Mouse (Mus musculus) ZHBTc4 (cell line): ENCODE data around the gene Gramd1c.

Experiments used
- DNase-seq: peaks from one replicate; pipeline ENCODE4 v3.0.0-alpha.2; 2011; ENCODE audit warnings: low read depth, low spot score

The Gramd1c gene

DNA sequence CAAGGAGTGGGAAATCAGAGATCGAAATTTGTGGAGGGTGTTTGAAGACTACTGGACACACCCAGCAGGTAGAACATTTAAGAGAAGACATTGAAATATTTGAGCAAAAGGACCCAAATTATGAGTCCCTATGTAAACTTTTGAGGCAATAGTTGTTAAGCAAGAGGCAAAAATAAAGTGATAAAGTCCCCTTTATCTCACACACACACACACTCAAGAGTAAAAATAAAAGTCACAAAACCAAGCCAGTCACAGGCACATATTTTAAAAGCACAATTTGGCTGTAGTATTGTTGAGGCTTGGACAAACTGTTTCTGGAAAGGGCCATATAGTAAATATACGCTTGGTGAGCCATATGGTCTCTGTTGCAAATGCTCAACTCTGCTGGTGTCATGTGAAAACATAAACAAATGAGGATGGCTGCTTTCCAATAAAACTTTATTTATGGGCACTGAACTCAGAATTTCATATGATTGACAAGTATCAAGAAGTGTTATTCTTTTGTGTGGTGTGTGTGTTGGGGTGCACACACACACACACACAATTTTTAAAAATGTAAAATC lies 44.1 kb downstream of the Gramd1c start:
- no peak for DNase-seq

DNA sequence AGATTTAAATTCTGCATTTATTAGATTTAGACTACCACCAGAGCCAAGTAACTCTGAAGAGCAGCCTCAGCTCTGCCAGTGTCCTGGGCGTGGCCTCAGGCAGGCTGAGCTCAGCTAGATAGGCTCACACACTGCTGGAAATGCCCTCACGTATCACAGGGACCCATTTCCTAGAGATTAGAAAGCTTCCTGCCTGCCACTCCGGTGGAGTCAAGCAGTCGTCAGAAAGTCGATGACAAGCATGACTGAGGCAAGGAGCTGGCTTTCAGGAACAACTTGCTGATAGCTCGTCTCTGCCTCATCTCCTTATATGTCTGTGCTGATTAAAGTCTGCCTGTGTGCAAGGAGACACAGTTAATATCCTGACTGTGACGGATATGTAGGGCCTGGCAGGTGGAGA lies 44.8 kb downstream of the Gramd1c start:
- no peak for DNase-seq

DNA sequence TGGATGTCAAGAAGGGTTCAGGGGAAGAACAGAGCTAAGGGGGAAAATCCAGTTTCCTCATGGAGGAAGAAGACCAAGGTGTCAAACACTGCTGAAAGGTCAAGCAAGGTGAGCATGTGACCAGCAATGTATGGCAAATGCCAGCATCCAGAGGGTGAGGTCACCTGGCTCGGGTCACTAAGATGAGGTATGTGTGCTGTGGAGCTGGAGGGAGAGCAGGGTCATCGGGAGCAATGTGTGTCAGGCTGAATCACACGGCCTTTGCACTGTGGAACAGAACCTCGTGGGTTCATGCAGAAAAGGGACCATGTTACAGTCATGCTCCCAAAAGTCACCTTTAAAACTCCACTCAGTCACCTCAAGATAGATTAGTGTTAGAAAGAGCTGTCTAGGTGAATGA lies 45.4 kb downstream of the Gramd1c start:
- DNase-seq = no peak

DNA sequence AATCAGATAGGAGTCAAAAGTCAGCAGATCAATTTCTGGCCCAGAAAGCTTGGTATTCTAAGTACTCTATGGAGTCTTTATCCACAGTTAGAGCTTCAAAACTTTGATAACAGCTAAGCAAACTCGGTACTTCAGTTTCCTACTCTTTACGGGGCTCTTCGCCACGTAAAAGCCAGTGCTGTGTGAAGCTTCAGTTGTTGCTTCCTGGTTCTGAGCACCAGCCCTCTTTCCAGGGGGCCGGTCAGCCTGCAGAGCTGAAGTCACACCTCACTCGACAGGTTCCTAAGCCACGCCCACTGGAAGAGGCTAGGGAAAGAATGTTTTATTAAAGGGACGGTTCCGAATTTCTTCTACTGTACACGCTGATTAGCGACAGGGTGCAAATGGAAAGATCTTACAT lies 47.0 kb downstream of the Gramd1c start:
- DNase-seq = peak; percentile 67

DNA sequence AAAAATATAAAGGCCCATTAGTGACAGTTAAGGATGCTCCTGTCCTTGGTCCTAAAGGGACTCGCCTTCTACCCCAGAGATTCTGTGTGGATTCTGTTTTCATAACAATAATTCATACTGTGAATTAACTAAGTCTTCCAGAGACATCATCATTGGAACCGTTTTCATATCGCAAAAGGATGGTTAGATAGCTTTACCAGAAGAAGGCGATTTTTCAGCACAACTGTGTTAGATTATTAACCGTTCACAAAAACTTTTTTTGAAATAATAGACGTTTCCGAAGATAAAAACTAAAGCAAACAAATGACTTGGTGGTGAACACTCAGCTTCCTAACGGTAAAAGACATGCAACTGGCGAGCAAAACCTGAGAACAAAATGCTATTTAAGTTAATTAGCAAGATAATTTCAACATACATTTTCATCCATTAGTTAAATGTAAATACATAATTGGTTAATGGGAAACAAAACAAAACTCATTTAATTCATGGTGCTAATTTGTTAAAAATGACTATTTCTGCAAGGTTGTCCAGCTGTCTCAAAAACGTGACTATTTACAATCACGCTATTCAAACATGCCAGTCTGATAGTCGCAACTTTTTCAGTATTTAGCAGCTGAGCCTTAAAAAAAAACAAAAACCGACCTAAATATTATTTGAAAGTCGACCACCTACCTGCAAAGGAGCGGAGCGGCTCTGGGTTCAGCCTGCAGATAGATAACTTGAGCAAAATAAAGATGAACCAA lies 47.6 kb downstream of the Gramd1c start:
- no peak for DNase-seq

DNA sequence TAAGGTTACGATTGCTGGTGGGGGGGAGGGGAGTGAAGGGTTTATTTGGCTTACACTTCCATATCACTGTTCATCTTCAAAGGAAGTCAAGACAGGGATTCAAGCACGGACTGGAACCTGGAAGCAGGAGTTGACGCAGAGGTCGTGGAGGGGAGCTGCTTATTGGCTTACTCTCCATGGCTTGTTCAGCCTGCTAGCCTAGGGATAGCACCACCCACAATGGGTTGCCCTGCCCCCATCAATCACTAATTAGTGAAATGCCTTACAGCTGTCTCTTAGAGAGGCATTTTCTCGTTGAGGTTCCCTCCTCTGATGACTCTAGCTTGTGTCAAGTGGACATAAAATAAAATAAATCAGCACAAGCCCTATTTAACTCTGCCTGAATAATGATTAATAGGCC lies 52.1 kb downstream of the Gramd1c start:
- DNase-seq = no peak

DNA sequence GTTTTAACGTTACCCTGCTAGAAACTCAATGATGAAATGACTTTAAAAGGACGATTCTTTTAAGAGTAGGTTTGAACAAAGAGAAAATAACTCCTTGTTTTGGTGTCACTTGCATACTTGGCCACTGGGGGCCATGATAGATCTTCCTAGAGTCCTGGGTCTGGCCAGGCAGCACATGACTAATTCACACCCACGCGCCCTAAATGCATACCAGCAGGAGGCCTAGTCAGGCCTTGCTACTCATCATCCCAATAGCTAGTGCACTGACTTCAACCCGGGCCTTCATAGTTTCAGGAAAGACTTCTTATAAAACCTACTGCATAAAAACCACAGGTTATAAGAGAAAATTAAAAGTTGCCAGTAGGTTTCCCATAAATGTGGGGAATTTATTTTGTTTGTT lies 61.1 kb downstream of the Gramd1c start:
- DNase-seq = peak; percentile 63

DNA sequence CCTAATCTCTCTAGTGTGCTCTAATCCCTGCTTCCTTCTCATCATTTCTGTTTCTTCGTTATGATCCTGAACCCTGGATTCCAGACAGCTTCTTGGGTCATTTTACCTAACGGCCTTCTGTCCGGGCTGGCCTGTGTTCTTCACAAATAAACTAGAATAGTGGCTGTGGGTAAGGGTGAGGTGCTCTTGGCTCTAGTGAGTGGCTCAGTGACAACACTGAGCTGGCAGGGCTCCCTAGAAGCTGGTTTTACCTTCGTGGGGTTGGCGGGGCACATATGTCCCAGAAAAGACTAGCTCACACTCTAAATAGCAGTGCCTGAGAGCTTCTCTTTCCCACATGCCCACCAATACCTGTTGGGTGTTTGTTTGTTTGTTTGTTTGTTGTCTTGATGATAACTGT lies 63.6 kb downstream of the Gramd1c start:
- no peak for DNase-seq

DNA sequence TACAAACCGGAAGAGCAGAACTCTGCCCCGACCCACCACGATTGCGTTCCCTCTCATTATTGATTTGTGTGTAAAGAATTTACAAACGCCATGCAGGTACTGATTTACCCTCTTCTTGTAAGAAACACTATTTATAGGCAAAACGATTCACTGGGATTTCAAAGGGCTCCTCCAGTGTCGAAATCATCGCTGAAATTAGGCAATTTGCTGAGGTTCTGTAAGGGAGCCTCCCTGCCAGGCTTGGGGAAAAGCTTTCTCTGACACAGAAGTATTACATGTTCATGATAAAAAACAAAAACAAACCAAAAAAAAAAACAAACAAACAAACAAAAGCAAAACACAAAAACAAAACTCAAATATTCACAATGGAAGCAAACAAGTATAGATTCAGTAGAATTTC lies 64.0 kb downstream of the Gramd1c start:
- DNase-seq = no peak

DNA sequence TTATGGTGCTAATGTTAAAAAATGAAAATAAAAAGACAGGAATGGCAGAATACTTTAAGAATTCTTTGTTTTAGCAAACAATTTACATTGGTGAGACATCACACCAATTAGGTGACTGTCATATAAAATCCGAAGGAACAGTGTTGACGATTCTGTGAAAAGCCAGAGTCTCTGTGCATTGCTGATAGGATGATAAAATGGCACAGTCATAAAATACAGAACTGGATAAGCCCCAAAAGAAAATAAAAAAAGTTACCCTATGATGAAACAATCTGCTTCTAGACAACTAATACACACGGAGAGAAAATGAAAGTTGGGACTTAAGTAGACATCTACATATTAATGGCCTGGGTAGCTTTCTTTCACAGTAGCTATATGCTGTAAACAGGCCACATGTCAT lies 68.5 kb downstream of the Gramd1c start:
- DNase-seq = no peak

DNA sequence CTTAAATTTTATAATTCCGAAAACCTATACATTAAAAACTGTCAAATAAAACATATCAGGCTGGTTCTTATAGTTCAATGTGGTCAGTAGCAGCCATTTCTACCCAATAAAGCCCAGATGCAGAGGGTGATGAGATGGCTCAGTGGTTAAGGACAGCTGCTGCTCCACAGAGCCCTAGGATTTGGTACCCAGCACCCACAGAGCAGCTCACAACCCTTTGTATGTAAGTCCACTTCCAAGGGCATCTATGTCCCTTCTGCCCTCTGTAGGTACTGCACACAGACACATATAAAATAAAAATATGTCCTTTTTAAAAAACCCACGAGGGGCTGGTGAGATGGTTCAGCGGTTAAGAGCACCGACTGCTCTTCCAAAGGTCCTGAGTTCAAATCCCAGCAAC lies 76.8 kb downstream of the Gramd1c start:
- DNase-seq = no peak

DNA sequence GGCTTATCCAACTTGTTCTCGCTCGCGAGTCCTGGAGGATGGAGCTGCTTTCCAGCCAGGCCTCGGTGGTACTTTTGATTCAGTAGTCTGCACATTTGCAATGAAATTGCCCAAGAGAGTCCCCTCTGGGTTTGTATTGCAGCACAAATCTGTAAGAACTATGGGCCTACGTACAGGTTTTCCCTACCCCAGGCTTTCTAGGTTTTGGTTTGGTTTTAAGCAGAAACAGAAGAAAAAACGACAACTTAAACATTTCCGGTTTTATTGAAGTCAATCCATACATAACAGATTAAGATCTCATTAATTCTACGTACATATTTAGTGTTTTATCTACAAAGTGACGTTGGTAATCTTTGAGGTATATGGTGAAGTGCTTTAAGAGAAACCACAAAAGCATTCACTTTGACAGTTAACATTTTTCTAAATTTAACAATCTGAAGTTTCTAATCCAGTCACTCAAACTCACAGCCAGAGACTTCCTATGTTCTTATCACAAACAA lies 83.0 kb downstream of the Gramd1c start:
- no peak for DNase-seq

DNA sequence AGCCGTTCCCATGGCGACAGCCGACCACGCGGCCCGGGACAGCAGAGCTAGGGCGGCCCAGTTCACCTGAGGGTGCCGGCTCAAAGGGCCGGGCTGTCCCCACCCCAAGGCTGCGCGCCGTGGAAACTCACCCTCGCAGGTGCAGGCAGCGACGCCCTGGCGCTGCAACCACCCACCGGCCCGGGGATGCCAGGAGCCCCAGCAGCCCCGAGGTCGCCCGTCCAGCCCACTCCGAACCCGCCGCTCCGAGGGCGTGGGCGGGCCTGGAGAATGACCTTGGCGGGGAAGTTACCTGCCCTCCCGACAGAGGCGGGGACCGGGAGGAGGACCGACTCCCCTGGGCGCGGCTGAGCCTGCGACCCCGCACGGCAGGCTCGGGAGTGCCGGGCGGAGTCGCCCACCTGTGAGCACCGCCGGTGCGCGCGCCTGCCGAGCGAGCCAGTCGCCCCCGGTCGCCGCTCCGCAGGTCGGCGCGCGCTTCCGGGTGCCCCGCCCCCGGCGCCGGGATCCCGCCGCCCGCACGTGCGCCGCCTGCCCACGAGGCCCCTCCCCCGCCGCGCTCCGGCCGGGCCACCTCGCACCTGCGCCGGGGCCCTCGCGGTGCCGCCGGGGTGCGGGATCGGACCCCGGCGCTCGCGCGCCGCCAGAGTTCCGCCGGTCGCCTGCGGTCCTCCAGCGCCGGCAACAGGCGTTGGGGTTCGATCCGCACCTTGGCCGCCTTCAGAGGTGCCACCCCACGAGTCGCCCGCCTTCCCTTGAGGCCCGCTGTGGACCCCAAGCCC lies 83.6 kb downstream of the Gramd1c start, which contains the start of gene Zdhhc23:
TSS of gene Zdhhc23 (minus strand) at position 464 of the 782 bp plus-strand sequence.
- peak; percentile 68 for DNase-seq

DNA sequence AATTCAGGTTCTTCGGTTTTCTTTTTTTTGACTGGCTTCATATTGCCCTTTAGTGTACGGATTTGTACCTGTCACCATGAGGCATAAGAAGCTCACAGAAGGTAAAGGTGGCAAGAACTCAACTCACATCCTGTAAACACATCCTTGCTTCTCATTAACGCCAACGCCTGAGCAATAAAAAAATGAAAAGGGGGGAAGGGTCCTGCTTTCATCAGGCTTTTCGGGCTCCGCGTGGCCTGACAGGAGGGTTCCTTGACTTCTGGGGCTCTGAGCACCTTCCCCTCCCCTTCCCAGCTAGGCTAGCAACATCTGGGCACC lies 84.2 kb downstream of the Gramd1c start:
- DNase-seq = no peak

DNA sequence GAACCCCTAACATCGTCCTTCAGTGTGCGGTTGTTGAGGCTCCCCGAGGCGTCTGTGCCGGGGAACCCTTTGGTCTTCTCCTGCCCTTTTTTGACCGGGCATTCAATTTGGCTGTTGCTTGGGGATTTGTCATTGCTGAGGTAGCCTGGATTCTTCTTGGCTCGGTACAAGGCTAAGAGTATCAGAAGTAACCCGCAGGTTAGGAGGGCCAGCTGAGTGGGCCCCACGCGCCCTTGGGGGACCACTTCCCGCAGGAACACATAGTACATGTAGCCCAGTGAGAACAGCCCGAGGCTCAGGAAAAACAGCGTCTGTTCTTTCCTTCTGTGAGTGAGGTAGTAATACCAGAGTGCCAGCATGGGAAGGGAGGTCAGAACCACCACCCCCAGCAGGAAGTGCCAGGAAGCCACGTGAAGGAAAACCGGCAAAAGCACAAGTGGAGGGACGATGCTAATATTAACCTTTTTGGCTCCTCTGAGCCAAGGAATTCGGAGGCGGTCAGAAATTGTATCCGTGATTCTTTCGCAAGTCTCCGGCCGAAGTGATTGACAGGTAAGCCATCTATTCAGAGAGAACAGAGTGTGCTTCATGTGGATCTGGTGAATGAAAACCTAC lies 89.4 kb downstream of the Gramd1c start:
- DNase-seq = peak; percentile 8

DNA sequence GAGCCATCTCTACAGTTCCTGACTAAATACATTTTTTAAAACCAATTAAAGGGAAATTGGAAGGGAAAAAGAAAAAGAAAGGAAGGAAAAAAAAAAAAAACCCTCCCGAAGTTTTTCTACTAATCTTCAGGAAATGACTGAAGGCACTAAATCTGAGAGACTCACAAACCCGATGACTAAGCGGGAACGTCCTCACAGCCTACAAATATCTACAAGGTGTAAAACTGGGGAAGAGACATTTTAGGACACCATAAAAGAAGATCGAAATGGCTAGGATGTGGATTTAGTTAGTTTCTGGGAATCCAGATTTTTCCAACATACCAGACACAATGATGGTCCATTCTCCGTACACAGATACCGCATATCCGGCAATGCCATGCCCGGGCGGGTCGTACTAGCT lies 90.0 kb downstream of the Gramd1c start:
- no peak for DNase-seq

DNA sequence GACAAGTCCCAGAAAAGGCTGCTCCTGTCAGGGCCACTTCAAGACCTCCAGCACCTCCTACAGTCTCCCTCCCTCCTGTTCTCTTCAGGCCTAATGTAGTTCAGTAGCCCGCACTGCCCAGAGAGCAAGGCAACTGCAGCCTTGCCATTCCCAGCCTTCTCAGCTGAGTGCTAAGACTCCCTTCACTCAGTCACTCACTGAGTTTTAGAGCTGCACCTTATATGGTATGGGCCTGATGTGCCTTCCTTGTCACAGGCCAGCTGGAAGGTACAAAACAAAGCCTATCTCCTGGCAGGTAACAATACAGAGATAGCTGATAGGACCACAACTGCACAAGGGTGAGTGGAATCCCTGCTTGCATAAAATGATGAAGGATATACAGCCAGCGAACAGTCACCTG lies 90.8 kb downstream of the Gramd1c start:
- DNase-seq = no peak

DNA sequence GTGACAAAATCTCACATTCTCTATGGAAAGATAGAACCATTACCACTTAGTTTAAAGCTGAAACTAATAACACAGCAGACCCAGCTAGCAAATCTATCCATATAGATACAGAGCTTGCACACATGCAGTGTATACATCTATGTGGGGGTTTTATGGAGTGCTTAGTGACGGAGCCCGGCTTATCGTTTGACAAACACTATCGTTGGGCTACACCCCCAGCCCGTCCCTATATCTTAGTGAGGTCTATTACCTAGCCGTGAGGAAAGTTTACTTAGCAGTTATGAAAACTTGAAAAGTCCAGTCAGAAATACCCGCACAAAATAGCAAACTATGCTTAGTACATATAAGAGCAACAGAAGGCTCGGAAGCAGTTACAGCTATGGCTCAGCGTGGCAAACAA lies 91.4 kb downstream of the Gramd1c start:
- no peak for DNase-seq

DNA sequence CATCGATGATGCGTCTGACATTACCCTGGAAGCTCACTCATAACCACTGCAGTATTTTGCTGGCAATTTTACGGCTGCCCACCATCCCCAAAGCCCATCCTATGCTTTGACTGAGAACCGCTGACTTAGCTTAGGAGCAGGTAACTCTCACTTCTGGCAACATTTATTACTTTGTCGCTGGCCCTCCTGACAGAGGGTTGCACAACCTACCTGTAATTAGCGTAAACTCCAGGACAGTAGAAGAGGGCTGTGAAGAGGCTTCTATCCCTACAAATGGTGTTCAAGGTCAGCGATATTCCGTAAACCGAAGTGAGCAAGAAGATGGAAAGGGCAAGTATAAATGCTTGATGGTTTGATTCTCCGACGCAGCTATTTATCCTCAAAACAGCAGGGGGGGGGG lies 92.0 kb downstream of the Gramd1c start:
- no peak for DNase-seq

DNA sequence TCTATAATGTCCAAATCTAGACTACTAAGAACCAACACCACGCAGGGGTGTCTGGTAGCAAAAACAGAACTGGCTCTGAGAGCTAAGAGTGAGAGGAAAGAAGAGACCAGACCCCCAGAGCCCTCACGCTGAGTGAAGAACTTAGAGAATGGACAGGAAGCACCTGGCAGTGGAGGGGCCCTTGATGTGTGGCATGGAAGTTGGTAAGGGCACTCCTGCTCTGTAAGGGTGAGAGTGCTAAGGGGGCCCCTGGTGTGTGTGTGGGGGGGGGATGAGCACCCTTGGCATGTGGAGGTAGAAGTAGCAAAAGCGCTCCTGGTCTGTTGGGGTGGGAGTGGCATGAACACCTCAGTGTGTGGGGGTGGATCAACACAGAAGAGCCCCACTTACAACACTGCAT lies 92.7 kb downstream of the Gramd1c start:
- no peak for DNase-seq

DNA sequence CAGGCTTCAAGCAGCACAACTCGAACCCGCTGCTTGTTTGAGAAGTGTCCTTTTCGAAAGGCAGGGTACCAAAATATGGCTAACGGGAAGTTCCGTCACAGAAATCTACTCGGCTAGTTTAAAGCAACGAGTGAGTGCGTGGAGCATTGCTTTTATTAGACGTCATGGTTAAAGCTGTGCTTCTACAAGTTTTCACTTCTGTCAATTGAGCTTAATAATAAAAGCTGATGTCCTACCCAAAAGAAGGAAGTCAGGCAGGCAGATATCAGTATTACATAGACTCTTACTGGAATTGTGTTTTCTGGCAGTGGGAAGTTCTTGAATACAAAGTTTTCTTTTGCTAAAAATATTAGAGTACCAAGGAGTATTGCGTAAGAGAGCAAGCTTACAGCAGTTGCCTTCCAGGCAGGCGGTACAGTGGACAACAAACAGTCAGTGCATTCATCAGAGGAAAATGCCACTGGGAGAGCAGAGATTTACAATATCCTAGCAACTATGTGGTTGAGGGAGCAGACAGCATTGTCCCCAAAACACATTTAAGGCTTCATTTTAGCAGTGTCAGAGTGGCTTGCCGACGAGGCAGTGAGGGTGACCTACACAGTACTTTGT lies 97.3 kb downstream of the Gramd1c start:
- no peak for DNase-seq

DNA sequence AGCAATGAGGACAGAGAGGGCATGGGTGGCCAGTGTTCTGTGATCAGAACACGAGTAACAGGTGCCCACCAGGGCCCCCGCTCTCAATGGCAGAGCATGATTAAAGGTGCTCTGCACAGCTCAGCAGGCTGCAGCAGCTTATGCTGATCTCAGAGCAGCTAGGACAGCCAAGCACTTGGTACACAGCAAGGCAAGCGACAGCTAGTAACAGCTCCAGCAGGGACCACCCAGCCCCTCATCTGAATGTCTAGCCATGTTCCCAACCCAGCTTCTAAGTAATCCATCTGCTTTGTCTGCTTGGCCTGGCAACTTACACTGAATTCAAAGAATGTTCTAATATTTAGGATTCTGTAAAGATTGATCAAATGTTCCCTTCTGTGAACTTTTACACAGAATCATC lies 99.4 kb downstream of the Gramd1c start:
- DNase-seq = no peak
